Mouse (Mus musculus) CD8-positive naive resting alpha-beta T cell, adult 2 months (primary cell): ENCODE data around the gene Baiap2l1.
"Not testable (repeated sequence)": the region's sequence is repeated elsewhere in the genome, so short reads cannot be mapped to it uniquely, and the experiment has no call there.

Experiments
- DNase-seq, 2 experiments: peaks; one replicate each; pipeline ENCODE4 v3.0.0; 2022; ENCODE audit warnings: low read depth in 2 of 2, low spot score in 2 of 2

Baiap2l1 gene

DNA sequence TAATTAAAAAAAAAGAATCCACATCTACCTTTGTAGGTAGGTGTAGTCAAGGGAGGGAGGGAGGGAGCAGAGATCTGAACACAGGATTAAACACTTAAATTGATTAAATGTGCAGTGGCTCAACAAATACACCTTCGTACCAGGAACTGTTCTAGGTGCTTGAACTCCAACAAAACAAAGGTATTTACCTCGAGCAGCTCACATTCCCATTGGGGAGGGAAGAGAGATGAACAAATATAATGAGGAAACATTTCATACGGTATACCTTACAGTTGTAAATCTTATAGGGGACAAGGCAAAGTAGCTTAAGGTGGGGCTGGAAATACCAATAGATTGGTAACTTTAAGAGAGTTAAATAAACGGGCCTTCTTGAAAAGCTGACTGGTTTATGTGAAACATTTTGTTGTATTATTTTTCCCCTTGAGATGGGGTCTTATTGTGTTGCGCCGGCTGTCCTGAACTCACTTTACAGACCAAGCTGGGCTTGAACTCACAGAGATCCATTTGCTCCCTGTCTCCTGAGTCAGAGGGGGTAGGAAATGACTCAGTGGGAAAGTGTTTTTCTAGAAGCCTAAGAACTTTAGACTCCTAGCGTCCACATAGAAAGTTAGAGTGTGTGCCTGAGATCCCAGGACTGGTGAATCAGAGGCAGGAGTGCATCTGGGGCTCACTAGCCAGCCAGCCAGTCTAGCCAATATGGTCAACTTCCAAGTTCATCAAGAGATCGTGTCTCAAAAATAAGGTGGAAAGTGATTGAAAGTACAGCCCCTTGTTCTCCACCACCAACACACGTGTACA lies 5.5 kb downstream of the Baiap2l1 start:
- DNase-seq = no peak

DNA sequence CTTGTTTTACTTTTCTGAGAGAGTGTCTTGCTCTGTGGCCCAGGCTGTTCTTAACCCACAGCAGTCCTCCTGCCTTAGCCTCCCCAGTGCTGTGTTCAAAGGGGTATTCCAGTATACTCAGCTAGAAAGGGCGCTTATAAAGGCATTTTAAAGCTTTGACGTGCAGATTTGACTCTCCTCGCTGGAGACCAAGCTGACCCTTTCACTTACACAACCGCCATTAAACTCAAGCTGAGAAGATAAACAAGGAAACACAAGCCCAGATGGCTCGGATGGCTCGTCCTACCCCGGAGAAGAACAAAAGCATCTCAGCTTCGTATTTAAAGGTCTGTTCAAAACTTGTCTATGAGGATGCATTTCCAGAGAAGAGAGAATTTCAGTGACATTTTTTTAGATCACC lies 6.7 kb downstream of the Baiap2l1 start:
- DNase-seq = no peak

DNA sequence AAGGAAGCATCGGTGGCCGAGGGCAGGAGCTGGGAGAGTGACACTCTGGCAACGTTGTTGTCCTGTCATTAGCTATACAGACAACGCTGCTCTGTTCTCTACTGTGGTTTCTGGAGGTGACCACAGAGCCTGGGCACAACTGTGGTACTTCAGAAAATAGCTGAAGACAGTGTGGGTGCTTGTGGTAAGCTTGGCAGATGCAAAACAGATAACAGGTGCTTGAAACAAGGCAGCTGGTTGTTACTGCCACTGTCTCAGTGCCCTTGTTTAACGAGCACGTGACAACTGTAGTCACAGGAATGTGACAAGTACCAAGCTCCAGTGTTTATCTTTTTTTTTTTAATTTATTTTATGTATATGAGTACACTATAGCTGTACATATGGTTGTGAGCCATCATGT lies 13.3 kb downstream of the Baiap2l1 start:
- DNase-seq = no peak

DNA sequence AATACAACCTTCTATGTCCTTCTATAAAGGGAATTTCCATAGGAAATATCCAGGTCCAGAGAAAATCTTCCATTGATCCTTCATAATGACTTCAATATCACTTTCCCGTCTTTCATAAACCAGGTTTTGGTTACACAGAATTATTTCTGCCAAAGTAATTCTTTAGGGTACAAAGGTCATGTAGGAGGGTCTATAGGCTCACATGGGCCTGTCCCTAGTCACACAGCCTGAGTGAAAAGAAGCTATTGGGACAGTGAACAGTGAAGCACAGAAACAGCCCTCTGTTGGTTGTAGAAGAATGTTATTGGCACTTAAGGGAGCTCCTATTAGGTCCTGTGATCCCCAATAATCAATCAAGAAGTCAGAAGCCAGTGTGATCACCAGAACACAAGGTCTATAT lies 16.8 kb downstream of the Baiap2l1 start:
- DNase-seq = no peak

DNA sequence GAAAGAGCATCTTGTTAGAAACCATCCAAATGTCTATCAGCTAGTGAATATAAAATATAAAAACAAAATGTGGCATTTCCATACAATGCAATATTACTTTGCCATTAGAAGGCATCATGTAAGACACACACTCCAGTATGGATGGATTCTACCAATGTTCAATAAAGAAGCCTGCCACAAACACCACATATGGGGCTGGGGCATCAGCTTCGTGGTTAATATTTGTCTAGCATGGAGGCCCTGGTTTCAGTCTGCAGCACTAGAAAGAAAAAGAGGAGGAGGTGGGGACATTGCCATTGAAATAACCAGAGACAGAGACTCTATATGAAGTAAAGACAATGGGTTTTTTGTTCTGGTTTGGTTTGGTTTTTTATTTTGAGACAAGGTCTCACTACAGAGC lies 19.1 kb downstream of the Baiap2l1 start:
- DNase-seq = no peak

DNA sequence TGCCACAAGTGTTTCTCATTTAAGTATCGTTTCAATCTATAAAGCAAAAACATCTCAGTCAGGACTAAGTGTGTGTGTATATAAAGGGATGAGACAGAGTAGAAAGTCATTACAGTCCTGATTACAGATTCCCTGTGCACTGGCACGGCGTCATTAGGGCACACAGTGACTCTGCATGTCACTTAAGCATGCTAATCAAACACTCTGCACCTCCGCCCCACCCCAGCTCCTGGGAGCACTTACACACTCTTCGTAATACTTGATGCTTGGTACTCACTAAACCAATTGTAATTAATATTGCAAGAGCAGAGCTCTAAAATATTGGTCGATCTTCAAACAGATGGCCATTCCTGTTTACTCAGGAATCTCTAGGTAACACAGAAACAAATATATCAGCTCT lies 22.6 kb downstream of the Baiap2l1 start:
- not testable (repeated sequence) for DNase-seq

DNA sequence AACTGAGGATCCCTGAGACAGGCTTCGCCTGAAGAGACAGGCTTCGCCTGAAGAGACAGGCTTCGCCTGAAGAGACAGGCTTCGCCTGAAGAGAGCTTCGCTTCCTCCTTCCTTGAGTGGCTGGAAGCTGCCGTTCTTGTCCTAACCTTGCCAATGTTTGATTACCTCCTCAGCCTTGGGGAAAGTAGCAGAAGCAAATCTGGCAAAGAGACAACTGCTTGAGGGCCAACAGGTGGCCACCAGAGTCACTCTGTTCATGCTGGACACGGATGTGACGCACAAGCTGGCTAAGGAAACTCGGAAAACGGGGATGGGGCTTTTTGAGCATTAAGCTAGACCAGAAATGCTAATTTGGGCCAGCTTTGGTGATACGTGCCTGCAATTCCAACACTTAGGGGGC lies 23.9 kb downstream of the Baiap2l1 start:
- no peak for DNase-seq

DNA sequence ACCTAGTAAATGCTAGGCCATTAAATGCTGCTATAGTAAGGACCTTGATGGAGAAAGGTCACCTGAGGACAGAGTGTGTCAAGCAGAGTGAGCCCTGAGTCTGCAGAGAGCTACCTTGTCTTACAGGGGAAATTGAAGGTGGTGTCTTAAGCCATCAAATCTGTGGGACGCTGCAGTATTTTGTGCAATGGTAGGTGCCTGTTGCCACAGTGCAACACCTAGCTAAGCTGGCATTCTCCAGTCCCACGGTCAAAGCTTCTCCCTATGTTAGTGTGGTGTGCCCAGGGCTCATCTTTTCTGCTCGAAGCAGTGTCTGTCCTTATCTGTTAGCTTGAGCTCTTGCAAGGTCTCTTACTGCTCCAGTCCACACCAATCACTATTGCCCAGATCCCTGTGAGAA lies 35.2 kb downstream of the Baiap2l1 start:
- no peak for DNase-seq

DNA sequence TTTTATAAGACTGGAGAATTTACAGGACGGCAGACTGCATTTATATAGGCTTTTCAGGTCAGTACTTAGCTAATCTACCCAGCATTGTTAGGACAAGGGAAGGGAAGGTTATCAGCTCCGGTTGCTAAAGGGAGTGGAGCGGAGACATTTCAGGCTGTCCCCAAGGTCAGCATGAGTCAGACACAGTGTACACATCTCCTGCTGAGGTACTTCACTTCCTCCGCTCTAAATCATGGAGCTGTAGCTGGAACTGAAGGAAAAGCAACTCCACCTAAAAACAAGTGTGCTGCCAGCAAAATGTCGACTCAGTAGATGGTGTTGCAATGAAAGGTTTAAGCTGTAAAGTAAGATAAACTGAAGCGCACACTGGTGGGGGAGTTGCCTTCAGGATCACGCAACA lies 36.2 kb downstream of the Baiap2l1 start:
- DNase-seq = no peak

DNA sequence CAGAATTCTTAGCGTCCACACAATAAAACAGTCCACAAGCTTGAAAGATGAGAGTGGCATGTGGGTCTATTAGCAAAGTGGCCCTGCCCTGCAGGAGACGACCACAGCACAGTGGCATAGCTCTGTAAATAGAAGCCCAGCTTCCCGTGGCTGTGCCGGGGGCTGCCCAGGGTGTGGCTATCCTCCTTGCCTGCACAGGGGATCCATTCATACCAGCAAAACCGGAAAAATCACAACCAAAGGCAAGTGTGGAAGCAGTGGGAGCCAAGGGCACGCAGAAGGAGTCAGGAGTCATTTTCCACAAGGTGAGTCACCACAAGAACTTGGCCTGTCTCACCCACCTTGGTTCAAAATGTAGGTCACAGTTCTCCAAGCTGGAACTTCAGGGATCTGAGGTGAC lies 39.6 kb downstream of the Baiap2l1 start:
- DNase-seq = no peak

DNA sequence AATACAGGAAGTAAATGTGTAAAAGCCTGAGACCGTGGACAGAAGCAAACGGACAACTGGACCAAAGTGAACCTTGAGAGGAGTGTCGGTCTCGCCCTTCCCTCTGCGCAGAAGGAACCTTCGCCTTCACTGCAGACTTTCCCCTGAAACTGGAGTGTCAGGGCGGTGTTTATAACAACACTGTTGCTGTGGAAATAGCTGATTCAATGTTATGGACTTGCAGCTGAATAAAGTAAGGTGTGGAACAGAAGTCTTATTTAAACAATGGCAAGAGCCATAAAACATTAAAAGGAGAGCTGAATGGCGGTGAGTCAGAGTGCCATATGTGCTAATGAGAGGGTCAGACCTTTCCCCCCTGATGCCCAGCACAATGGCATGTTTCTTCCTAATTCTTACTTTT lies 40.5 kb downstream of the Baiap2l1 start:
- DNase-seq = no peak

DNA sequence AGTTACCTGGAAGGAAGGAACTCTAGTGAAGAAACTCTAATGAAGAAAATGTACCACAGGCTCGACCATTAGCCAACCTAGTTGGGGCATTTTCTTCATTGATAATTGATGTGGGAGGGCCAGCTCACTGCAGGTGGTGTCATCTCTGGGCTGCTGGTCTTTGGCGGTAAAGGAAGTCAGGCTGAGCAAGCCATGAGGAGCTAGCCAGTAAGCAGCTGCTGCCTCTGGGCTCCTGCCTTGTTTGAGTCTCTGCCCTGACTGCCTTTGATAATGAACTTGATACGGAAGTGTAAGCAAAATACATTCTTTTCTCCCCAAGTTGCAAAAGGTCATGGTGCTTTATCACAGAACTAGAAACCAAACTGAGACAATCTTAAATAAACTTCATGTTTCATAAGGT lies 41.5 kb downstream of the Baiap2l1 start:
- no peak for DNase-seq

DNA sequence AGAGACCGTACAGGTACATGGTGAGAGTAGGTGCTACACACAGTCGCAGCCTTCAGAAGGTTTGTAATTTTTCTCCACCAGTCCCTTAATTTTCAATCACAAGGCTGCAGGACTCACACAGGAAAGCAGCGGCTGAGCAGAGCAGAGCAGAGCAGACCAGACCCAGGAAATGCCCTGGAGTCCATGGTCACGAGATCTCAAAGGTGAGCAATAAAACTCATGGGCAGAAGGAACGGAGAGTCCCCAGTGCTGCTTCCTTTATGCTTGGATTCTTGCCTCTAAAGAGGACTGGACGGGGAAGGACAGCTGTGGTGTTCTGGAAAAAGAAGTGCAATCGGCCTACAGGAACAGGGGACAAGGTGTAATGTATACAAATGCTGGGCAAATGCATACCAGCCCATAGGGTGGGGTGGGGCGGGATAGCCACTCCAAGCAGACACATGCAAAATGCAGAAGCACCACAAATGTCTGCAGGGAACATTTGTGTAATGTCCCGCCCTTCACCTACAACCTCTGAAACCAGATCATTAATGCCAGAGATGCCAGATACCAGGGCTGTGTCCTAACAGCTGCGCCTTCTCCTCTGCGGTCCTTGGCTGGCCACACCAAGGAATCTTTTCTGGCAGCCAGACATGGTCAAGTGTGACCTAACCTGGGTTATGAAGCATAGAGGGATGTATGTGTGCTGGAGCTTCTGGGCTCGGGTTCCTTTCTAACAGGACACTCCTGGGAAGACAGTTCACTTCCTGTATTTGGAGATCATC lies 43.0 kb downstream of the Baiap2l1 start:
- no peak for DNase-seq

DNA sequence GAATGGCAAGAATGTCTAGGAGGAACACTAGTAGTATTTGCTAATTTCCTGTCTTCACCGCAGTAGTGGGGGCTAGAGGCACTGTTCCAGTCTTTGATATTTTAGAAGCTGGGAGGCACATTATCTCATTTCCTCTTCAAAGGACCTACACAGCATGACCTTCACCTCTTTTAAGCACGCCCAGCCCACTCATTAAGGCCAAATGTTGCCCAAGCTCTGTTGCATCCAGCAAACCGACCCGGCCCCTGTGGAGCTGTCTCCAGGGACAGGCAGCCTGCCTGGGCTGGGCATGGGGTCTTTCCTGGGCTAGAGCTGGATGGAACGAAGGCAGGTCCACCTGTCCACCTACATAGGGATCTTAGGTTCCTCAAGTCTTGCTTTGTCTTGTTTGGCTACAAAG lies 44.6 kb downstream of the Baiap2l1 start:
- DNase-seq = no peak

DNA sequence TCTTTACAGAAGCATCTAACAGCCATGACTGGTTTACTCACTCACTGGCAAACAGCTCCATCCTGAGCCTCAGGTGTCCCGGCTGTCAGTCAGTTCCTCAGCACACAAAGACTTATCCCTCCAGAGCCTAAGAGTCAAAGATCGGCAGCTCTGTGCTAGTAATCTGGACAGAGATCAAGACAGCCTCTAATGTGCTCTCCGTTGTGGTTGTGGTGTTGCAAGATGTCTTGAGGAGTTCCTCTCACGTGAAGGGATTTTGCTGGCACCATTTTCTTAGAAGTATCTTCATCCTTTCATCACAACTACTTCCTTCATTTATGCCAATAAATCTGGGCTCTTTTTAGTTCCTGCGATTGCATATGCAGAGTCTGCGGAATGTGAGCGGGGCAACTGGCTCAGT lies 45.7 kb downstream of the Baiap2l1 start:
- DNase-seq = no peak

DNA sequence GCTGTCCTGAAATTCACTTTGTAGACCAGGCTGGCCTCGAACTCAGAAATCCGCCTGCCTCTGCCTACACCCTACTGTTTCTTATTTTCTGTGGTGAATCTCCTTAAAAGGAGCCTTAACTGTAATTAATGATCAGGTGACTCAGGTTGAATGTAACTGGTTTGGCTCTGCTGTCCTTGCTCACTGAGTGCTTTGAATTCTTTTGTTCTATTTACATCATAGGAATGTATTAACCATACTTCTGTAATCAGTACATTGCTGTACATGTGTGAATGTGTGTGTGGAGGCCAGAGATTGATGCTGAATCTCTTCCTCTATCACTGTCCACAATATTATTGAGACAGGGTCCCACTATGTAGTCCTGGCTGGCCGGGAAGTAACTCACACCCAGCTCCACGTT lies 49.0 kb downstream of the Baiap2l1 start:
- no peak for DNase-seq

DNA sequence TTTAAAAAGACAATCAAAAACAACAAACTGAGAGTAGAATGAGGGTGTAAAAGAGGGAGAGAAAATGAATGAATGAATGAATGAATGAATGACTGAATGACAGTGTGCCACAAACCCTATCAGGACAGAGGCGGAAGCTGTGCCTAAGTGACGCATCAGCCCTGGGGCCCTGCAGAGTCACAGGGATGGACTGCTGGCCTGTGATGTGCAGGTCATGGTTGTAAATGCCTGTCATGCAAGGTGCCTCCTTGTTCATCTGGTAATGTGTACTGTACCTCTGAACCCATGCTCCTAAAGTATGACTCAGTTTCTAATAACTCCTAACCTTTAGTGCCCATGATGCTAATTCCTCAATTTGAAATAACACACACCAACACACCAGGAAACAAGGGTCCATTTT lies 54.8 kb downstream of the Baiap2l1 start:
- no peak for DNase-seq

DNA sequence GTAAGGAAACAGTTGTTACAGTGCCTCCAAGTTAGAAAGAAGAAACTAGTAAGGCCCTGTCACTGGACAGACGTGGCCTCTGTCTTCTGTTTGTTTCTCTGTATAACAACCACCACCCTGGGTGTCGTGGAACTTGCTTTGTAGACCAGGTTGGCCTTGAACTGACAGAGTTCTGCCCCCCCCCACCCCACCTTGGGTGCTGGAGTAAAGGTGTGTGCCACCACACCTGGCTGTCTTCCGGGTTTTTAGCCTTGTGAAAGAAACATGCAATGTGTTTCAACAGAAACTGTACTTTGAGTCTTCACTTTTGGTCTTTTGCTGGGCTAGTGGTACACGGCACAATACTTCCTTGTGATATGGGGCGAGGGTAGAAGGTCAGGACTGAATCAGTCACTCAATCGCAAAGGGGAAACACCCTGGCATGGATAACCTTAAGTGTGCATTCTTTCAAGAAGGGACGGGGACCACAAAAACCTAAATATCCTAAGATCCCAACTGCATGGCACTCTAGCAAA lies 61.8 kb downstream of the Baiap2l1 start:
- DNase-seq = no peak

DNA sequence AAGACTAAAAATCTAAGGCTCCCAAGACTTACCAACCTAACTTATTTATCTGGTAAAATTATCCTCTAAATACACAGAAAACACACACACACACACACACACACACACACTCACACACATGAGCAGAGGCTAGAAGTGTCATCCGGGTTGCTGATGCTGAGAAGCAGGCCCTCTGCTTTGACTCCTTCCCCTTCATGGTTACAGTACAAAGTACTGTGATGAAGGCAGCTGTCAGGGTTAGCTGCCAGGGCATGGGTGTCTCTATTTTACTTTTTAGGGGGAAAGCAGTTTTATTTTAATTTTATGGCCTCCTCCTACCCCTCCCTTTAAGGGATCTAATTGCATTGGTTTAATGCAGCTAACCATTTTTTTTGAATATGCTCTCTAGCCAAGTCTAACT lies 62.6 kb downstream of the Baiap2l1 start:
- DNase-seq = no peak

DNA sequence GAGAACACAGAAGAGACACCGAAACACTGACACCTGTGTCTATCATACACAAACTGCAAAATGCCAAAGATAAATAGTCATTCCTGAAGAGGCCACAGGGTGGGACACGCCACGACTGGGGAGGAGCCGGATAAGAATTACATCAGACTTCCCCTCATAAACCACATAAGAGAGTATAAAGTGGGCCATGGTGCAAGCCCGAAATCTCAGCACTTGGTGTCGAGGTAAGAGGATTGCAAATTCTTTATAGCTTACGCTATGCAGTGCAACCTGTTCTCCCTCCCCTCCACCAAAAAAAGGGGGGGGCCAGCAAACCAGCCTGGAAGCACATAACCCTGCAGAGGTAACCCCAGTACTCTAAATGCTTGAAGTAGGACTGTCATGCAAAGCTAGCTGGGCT lies 63.0 kb downstream of the Baiap2l1 start:
- no peak for DNase-seq

DNA sequence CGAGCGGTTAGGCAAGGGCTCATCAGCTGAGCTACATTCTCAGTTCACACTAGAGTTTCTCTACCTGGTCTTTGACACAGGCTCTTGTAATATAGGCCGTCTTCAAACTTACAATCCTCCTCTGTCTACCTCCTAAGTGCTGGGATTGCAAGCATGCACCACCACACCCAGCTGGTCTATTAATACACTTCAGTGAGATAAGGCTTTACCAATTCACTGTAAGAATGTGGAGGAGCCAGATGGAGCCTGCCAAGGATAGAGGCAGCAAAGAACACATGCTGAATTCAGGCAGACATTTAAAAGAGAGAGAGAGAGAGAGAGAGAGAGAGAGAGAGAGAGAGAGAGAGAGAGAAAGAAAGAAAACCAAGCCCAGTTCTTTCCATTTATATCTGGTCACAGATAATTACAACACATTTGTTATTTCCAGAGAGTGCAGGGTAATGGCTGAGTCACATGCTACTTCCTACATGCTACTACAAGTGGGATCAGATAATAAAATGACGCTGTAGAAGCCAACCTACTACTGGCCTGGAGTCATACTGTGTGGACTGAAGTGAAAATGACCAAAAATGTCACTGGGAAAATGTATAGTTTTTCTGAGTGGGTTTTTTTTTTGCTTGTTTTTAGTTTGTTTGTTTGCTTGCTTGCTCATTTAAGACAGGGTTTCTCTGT lies 68.0 kb downstream of the Baiap2l1 start:
- no peak for DNase-seq

DNA sequence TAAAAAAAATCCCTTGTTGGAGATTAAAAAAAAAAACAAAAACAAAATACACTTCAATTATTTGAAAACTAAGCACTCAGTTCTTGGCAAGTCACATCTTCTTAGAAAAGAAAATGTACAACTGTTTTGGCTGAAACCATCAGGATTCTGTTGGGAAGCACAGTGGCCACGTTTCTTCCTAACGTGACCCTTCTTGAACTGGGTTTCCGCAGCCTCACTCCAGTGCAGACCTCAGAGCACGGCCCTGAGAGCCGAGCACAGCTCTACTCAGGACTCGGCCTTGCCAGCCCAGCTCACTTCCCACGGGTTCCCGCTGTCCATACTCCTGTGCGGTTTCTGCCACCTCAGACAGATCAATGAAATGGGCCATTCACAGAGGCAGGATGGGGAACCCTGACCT lies 69.5 kb downstream of the Baiap2l1 start:
- no peak for DNase-seq
